ENCODE assay signal across 13 mouse cellular contexts in the genomic region with DNA sequence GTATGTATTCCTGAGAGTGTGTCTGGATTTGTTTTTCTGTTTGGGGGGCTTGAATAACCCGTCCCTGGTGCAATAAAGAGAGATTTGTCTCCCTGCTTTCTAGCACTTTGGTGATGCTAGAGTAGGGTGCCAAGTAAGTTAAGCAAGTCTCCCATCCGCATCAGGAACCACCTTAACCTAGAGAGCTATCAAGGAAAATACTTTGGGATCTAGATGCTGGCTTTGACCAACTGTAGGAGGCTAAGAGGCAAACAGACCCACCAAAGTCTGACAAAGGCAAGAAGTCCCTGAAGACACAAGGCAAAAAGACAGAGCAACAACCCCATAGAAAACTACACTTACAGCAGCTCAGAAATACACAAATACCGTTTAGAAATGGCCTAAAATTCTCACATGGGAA.
DNase-seq lines count a peak whose midpoint lies in the region; ATAC-seq and TF ChIP-seq lines count a peak whose summit lies in the region.
"Had no signal": no experiment of that assay in that cellular context is flagged by ENCODE, and none has a peak within 500 bp of the region (broad histone marks: within the 10 kb centered on the region; RNA-seq: fewer than 3 reads in every experiment).

No protein-coding gene starts in this region.

- 36% methylated on average over 3 of the region's 3 CpGs for WGBS in forebrain, embryonic 11.5 days
- WGBS in hindbrain, embryonic 14.5 days = 29% methylated on average over 3 of the region's 3 CpGs
- 24% methylated on average over 3 of the region's 3 CpGs for WGBS in midbrain, postnatal 0 days

- TF ChIP-seq CTCF in midbrain, postnatal 0 days (IDR thresholded peaks at IDR 0.05) = no peak

- ATAC-seq in cerebellum, adult (ENCODE audit: insufficient number of reproducible peaks, low FRiP score, low TSS enrichment) = no peak
- ATAC-seq in forebrain, embryonic 11.5 days (replicated peaks; ENCODE audit: low FRiP score) = no peak
- ATAC-seq in hindbrain, embryonic 14.5 days (ENCODE audit: low FRiP score) = no peak
- no peak for ATAC-seq in midbrain, postnatal 0 days (ENCODE audit: low FRiP score)
- ATAC-seq: liver, embryonic 12.5 days; lung, postnatal 0 days had no signal

- H3K4me3 ChIP-seq in forebrain, embryonic 11.5 days (ENCODE audit: low read depth, low read length) = no peak overlapping the region
- H3K4me3 ChIP-seq in hindbrain, embryonic 14.5 days (replicated peaks; ENCODE audit: low read length) = no peak overlapping the region; the same call in 1 of the 2 replicates
- H3K4me3 ChIP-seq in midbrain, postnatal 0 days (ENCODE audit: low read depth, low read length) = no peak overlapping the region
- H3K4me3 ChIP-seq: embryonic facial prominence, embryonic 15.5 days; liver, embryonic 12.5 days had no signal

- H3K4me2 ChIP-seq in forebrain, embryonic 11.5 days (ENCODE audit: low read depth, low read length, severe bottlenecking) = peak overlapping the region; percentile 39; the same call in 1 of the 2 replicates
- H3K4me2 ChIP-seq in hindbrain, embryonic 14.5 days (replicated peaks) = peak overlapping the region; percentile 62
- H3K4me2 ChIP-seq in midbrain, postnatal 0 days (ENCODE audit: low read depth, low read length, poor library complexity, severe bottlenecking) = peak overlapping the region; percentile 7; the same call in 1 of the 2 replicates
- H3K4me2 ChIP-seq: liver, embryonic 12.5 days had no signal

- H3K9me3 ChIP-seq in forebrain, embryonic 11.5 days (ENCODE audit: control insufficient read depth, low read length) = no peaks in the 10 kb centered on the region
- H3K9me3 ChIP-seq in hindbrain, embryonic 14.5 days (ENCODE audit: control insufficient read depth, low read length) = no peaks in the 10 kb centered on the region
- H3K9me3 ChIP-seq in midbrain, postnatal 0 days (ENCODE audit: low read length) = no peaks in the 10 kb centered on the region
- H3K9me3 ChIP-seq: embryonic facial prominence, embryonic 15.5 days; liver, embryonic 12.5 days had no signal

- H3K27ac ChIP-seq in forebrain, embryonic 11.5 days (ENCODE audit: low read depth, low read length) = peak overlapping the region; percentile 97
- H3K27ac ChIP-seq in hindbrain, embryonic 14.5 days = peak overlapping the region; percentile 99
- peak overlapping the region; percentile 90 for H3K27ac ChIP-seq in midbrain, postnatal 0 days (ENCODE audit: low read depth, low read length)
- H3K27ac ChIP-seq: embryonic facial prominence, embryonic 15.5 days; liver, embryonic 12.5 days had no signal

- peaks cover 18% of the 10 kb centered on the region for H3K4me1 ChIP-seq in forebrain, embryonic 11.5 days (replicated peaks; ENCODE audit: control insufficient read depth, insufficient read depth, low read length)
- H3K4me1 ChIP-seq in hindbrain, embryonic 14.5 days (replicated peaks; ENCODE audit: control insufficient read depth, insufficient read depth, low read length) = peaks cover 52% of the 10 kb centered on the region
- H3K4me1 ChIP-seq in midbrain, postnatal 0 days (ENCODE audit: insufficient read depth, low read length) = peaks cover 14% of the 10 kb centered on the region; the same call in 1 of the 2 replicates
- H3K4me1 ChIP-seq: embryonic facial prominence, embryonic 15.5 days; liver, embryonic 12.5 days had no signal

- peak overlapping the region; percentile 51; the same call in 1 of the 2 replicates for H3K9ac ChIP-seq in forebrain, embryonic 11.5 days (ENCODE audit: low read length)
- H3K9ac ChIP-seq in hindbrain, embryonic 14.5 days = peak overlapping the region; percentile 71
- H3K9ac ChIP-seq in midbrain, postnatal 0 days (replicated peaks; ENCODE audit: low read length, poor library complexity, severe bottlenecking) = peak overlapping the region; percentile 34; the same call in 1 of the 2 replicates
- H3K9ac ChIP-seq: embryonic facial prominence, embryonic 15.5 days; liver, embryonic 12.5 days had no signal

- peak; percentile 33 to 56 for DNase-seq in cerebellum, postnatal 25 days
- DNase-seq in forebrain, embryonic 11.5 days (ENCODE audit: low spot score) = no peak
- DNase-seq in hindbrain, embryonic 14.5 days (ENCODE audit: low spot score) = peak; percentile 51
- no peak for DNase-seq in midbrain, postnatal 0 days (ENCODE audit: low spot score)
- no peak for DNase-seq in frontal cortex, postnatal 14 days (ENCODE audit: low spot score in 2 of 2)
- no peak for DNase-seq in adipocyte (ENCODE audit: low spot score)
- DNase-seq in left cerebral cortex, postnatal 10 days (ENCODE audit: extremely low spot score in 1 of 2, low spot score in 2 of 2) = no peak
- DNase-seq: heart, adult 18-20 months; kidney, adult 11 months had no signal

- intact Hi-C loops in left cerebral cortex, postnatal 10 days (cut with DNase I) = loop anchor here (2.0 to 5.0 kb wide), 2 partner anchors 181 to 699 kb away; no protein-coding TSS in a partner anchor

- H3K27me3 ChIP-seq in forebrain, embryonic 11.5 days (ENCODE audit: control insufficient read depth, insufficient read depth, low read length) = no peaks in the 10 kb centered on the region
- no peaks in the 10 kb centered on the region for H3K27me3 ChIP-seq in hindbrain, embryonic 14.5 days (ENCODE audit: control insufficient read depth, insufficient read depth, low read length)
- no peaks in the 10 kb centered on the region for H3K27me3 ChIP-seq in midbrain, postnatal 0 days (ENCODE audit: insufficient read depth, low read length)
- H3K27me3 ChIP-seq: embryonic facial prominence, embryonic 15.5 days had no signal

- H3K36me3 ChIP-seq in forebrain, embryonic 11.5 days (ENCODE audit: control insufficient read depth, insufficient read depth, low read length) = no peaks in the 10 kb centered on the region
- no peaks in the 10 kb centered on the region for H3K36me3 ChIP-seq in hindbrain, embryonic 14.5 days (replicated peaks; ENCODE audit: control insufficient read depth, insufficient read depth)
- no peaks in the 10 kb centered on the region for H3K36me3 ChIP-seq in midbrain, postnatal 0 days (ENCODE audit: insufficient read depth, low read length)
- H3K36me3 ChIP-seq: embryonic facial prominence, embryonic 15.5 days; liver, embryonic 12.5 days had no signal

Comparison
In these comparisons a context has a peak if more than half of its experiments do, and no peak if none do; other contexts are left out.
1. DNase-seq: peak in cerebellum, postnatal 25 days (2 of 2) and hindbrain, embryonic 14.5 days (single experiment); none in forebrain, embryonic 11.5 days (single experiment), midbrain, postnatal 0 days (single experiment), frontal cortex, postnatal 14 days (0 of 2), adipocyte (single experiment) and left cerebral cortex, postnatal 10 days (0 of 2).
2. H3K4me2 ChIP-seq: peak in every context shown above with its lines; median percentile 62 in hindbrain, embryonic 14.5 days; 39 in forebrain, embryonic 11.5 days; 7 in midbrain, postnatal 0 days.
3. Peak in every context shown above with its lines, with median percentiles within 50 percentile points of each other: H3K27ac ChIP-seq and H3K9ac ChIP-seq.